Mouse (Mus musculus) neural tube, embryonic 14.5 days (tissue): ENCODE data around the gene Stox2. TPM values are rescaled to one million over a fixed set of nuclear protein-coding genes. Genes with fewer than 3 reads are reported as not detected.

Source experiments
- ATAC-seq: fragments of 200-750 bp; cut with Nextera tagmentation; 2 replicates; pipeline ENCODE4 v1.8.0; 2017; ENCODE audit warnings: low read depth, mild to moderate bottlenecking, moderate TSS enrichment, moderate library complexity
- H3K27ac ChIP-seq: fragments of 300-500 bp; sonication (generic); 2 replicates; pipeline ENCODE4 v1.5.1; 2014; ENCODE audit warnings: low read depth, mild to moderate bottlenecking, control low read depth, low read length, moderate library complexity, mixed read lengths
- H3K27me3 ChIP-seq: fragments of 300-500 bp; sonication (generic); 2 replicates; pipeline ENCODE4 v1.6.1; 2014; ENCODE audit warnings: low read length; ENCODE audit not compliant: control insufficient read depth, insufficient read depth
- H3K36me3 ChIP-seq: fragments of 300-500 bp; sonication (generic); 2 replicates; pipeline ENCODE4 v1.6.1; 2014; ENCODE audit warnings: low read length, mixed read lengths; ENCODE audit not compliant: control insufficient read depth, insufficient read depth
- H3K4me1 ChIP-seq: fragments of 300-500 bp; sonication (generic); 2 replicates; pipeline ENCODE4 v1.6.1; 2014; ENCODE audit warnings: low read length; ENCODE audit not compliant: control insufficient read depth, insufficient read depth
- H3K4me2 ChIP-seq: fragments of 300-500 bp; sonication (generic); 2 replicates; pipeline ENCODE4 v1.6.1; 2014; ENCODE audit warnings: mild to moderate bottlenecking, low read depth, low read length, control low read depth
- H3K4me3 ChIP-seq: fragments of 300-500 bp; sonication (generic); 2 replicates; pipeline ENCODE4 v1.5.1; 2014; ENCODE audit warnings: low read depth, low read length, control low read depth, mixed read lengths
- H3K9ac ChIP-seq: fragments of 300-500 bp; sonication (generic); replicated peaks from 2 replicates; pipeline ENCODE4 v1.6.1; 2014; ENCODE audit warnings: low read depth, mild to moderate bottlenecking, control low read depth, low read length, mixed read lengths
- H3K9me3 ChIP-seq: fragments of 300-500 bp; sonication (generic); 2 replicates; pipeline ENCODE4 v1.6.1; 2016; ENCODE audit warnings: low read length; ENCODE audit not compliant: control insufficient read depth
- WGBS: fragments of 180-500 bp; shearing (Covaris S2); extraction: QIAGEN DNeasy Blood & Tissue Kit; methylation state at CpG from one replicate; pipeline ENCODE4 v1.1.7; 2014; 5-methylcytosine and 5-hydroxymethylcytosine counted together
- polyA plus RNA-seq: library from polyadenylated mRNA; unstranded; fragments of >200 nt; fragmentation: Nextera tagmentation; extraction: Ambion mirVana; gene quantifications from 2 replicates; pipeline ENCODE4 v1.2.1, GENCODE M21; 2014

Stox2 gene
- polyA plus RNA-seq, 1 experiment from 2014 or later = 49.7 TPM

- no peak overlapping the region for H3K4me2 ChIP-seq
- no peaks in the 10 kb centered on the region for H3K27me3 ChIP-seq
- WGBS = 37% methylated on average over 3 of the region's 3 CpGs
- H3K27ac ChIP-seq = no peak overlapping the region
- H3K9ac ChIP-seq = no peak overlapping the region
- ATAC-seq = peak; percentile 44; the same call in 1 of the 2 replicates
- no peak overlapping the region for H3K4me3 ChIP-seq
- H3K4me1 ChIP-seq = no peaks in the 10 kb centered on the region
- no peaks in the 10 kb centered on the region for H3K36me3 ChIP-seq
- no peaks in the 10 kb centered on the region for H3K9me3 ChIP-seq
These were observed 75.1 kb downstream of the Stox2 start for GRCm38 (mm10) chr8:47371081-47371480.

- peak; percentile 82 for ATAC-seq
- no peaks in the 10 kb centered on the region for H3K27me3 ChIP-seq
- no peak overlapping the region for H3K4me3 ChIP-seq
- H3K9me3 ChIP-seq = no peaks in the 10 kb centered on the region
- no peaks in the 10 kb centered on the region for H3K36me3 ChIP-seq
- 30% methylated on average over 15 of the region's 15 CpGs for WGBS
- H3K9ac ChIP-seq = no peak overlapping the region
- no peaks in the 10 kb centered on the region for H3K4me1 ChIP-seq
- H3K4me2 ChIP-seq = no peak overlapping the region
- no peak overlapping the region for H3K27ac ChIP-seq
These were observed 75.6 kb downstream of the Stox2 start for GRCm38 (mm10) chr8:47370421-47371080.

GRCm38 (mm10) chr8:47369949-47370348, 76.2 kb downstream of the Stox2 start:
- Histone ChIP-seq H3K27ac (no peak overlapping the region), H3K9me3 (no peaks in the 10 kb centered on the region), H3K4me2 (no peak overlapping the region), H3K9ac (no peak overlapping the region), H3K27me3 (no peaks in the 10 kb centered on the region), H3K36me3 (no peaks in the 10 kb centered on the region), H3K4me3 (no peak overlapping the region), H3K4me1 (no peaks in the 10 kb centered on the region)
- ATAC-seq = no peak
- WGBS = 92% methylated on average over 15 of the region's 15 CpGs

- Histone ChIP-seq H3K4me2 (no peak overlapping the region), H3K27me3 (no peaks in the 10 kb centered on the region), H3K36me3 (no peaks in the 10 kb centered on the region), H3K9ac (no peak overlapping the region), H3K4me3 (no peak overlapping the region), H3K27ac (no peak overlapping the region), H3K9me3 (no peaks in the 10 kb centered on the region), H3K4me1 (no peaks in the 10 kb centered on the region)
- WGBS = 75% methylated on average over 16 of the region's 16 CpGs
- no peak for ATAC-seq
These were observed 77.0 kb downstream of the Stox2 start for GRCm38 (mm10) chr8:47369044-47369769.

- H3K36me3 ChIP-seq = no peaks in the 10 kb centered on the region
- 86% methylated on average over 6 of the region's 6 CpGs for WGBS
- no peaks in the 10 kb centered on the region for H3K27me3 ChIP-seq
- no peak overlapping the region for H3K27ac ChIP-seq
- no peak overlapping the region for H3K4me2 ChIP-seq
- H3K9me3 ChIP-seq = no peaks in the 10 kb centered on the region
- ATAC-seq = no peak
- no peak overlapping the region for H3K9ac ChIP-seq
- H3K4me3 ChIP-seq = no peak overlapping the region
- H3K4me1 ChIP-seq = no peaks in the 10 kb centered on the region
These were observed 79.1 kb downstream of the Stox2 start for GRCm38 (mm10) chr8:47367029-47367428.

- no peak overlapping the region for H3K9ac ChIP-seq
- no peaks in the 10 kb centered on the region for H3K27me3 ChIP-seq
- H3K4me1 ChIP-seq = no peaks in the 10 kb centered on the region
- no peak overlapping the region for H3K4me2 ChIP-seq
- WGBS = 72% methylated on average over 8 of the region's 8 CpGs
- ATAC-seq = no peak
- H3K36me3 ChIP-seq = no peaks in the 10 kb centered on the region
- no peak overlapping the region for H3K27ac ChIP-seq
- no peak overlapping the region for H3K4me3 ChIP-seq
- H3K9me3 ChIP-seq = no peaks in the 10 kb centered on the region
These were observed 82.9 kb downstream of the Stox2 start for GRCm38 (mm10) chr8:47363271-47363670.

- no peaks in the 10 kb centered on the region for H3K4me1 ChIP-seq
- H3K4me2 ChIP-seq = no peak overlapping the region
- no peaks in the 10 kb centered on the region for H3K36me3 ChIP-seq
- no peak for ATAC-seq
- no peak overlapping the region for H3K4me3 ChIP-seq
- H3K27ac ChIP-seq = no peak overlapping the region
- H3K27me3 ChIP-seq = no peaks in the 10 kb centered on the region
- H3K9me3 ChIP-seq = no peaks in the 10 kb centered on the region
- H3K9ac ChIP-seq = no peak overlapping the region
- WGBS = 64% methylated on average over 8 of the region's 8 CpGs
These were observed 90.7 kb downstream of the Stox2 start for GRCm38 (mm10) chr8:47355340-47355906.

- no peaks in the 10 kb centered on the region for H3K4me1 ChIP-seq
- H3K9ac ChIP-seq = no peak overlapping the region
- ATAC-seq = no peak
- 79% methylated on average over 12 of the region's 12 CpGs for WGBS
- no peak overlapping the region for H3K4me2 ChIP-seq
- H3K36me3 ChIP-seq = no peaks in the 10 kb centered on the region
- H3K9me3 ChIP-seq = no peaks in the 10 kb centered on the region
- no peak overlapping the region for H3K4me3 ChIP-seq
- H3K27me3 ChIP-seq = no peaks in the 10 kb centered on the region
- no peak overlapping the region for H3K27ac ChIP-seq
These were observed 91.5 kb downstream of the Stox2 start for GRCm38 (mm10) chr8:47354523-47355168.
